Mouse (Mus musculus): ENCODE measurements at regions not wholly inside any gene's neighbourhood (a gene's known extent, or its start where the extent isn't known, plus 50 kb on each side); places are given as distances from the start of the nearest gene placed in this dataset.
"Not testable (repeated sequence)": the region's sequence is repeated elsewhere in the genome, so short reads cannot be mapped to it uniquely, and the experiment has no call there.

- no peak for DNase-seq (ENCODE audit: low spot score in 2 of 2)
These were observed 513.6 kb upstream of the Fam160b2 start for GRCm38 (mm10) chr14:71113198-71113597.

- no peak for DNase-seq (ENCODE audit: low spot score in 2 of 2)
These were observed 505.0 kb upstream of the Fam160b2 start for GRCm38 (mm10) chr14:71104617-71105016.

- DNase-seq (ENCODE audit: low spot score in 2 of 2) = no peak
These were observed 504.3 kb upstream of the Fam160b2 start for GRCm38 (mm10) chr14:71103955-71104354.

- no peak for DNase-seq (ENCODE audit: low spot score in 2 of 2)
These were observed 496.2 kb upstream of the Fam160b2 start for GRCm38 (mm10) chr14:71095661-71096422.

- no peak for DNase-seq (ENCODE audit: low spot score in 2 of 2)
These were observed 493.1 kb upstream of the Fam160b2 start for GRCm38 (mm10) chr14:71092626-71093326.

GRCm38 (mm10) chr14:71085721-71086120 is 486.1 kb upstream of the Fam160b2 start:
- no peak for DNase-seq (ENCODE audit: low spot score in 2 of 2)

GRCm38 (mm10) chr14:71082327-71082726 is 482.7 kb upstream of the Fam160b2 start:
- DNase-seq (ENCODE audit: low spot score in 2 of 2) = no peak

GRCm38 (mm10) chr14:71075671-71076070 is 476.0 kb upstream of the Fam160b2 start:
- DNase-seq (ENCODE audit: low spot score in 2 of 2) = no peak

- DNase-seq (ENCODE audit: low spot score in 2 of 2) = no peak
These were observed 474.4 kb upstream of the Fam160b2 start for GRCm38 (mm10) chr14:71074019-71074418.

- no peak for DNase-seq (ENCODE audit: low spot score in 2 of 2)
These were observed 466.0 kb upstream of the Fam160b2 start for GRCm38 (mm10) chr14:71065669-71066068.

- no peak for DNase-seq (ENCODE audit: low spot score in 2 of 2)
These were observed 457.0 kb upstream of the Fam160b2 start for GRCm38 (mm10) chr14:71056601-71057000.

- no peak for DNase-seq (ENCODE audit: low spot score in 2 of 2)
These were observed 455.8 kb upstream of the Fam160b2 start for GRCm38 (mm10) chr14:71055480-71055879.

- DNase-seq (ENCODE audit: low spot score in 2 of 2) = no peak
These were observed 454.4 kb upstream of the Fam160b2 start for GRCm38 (mm10) chr14:71053788-71054641.

- no peak for DNase-seq (ENCODE audit: low spot score in 2 of 2)
These were observed 447.5 kb upstream of the Fam160b2 start for GRCm38 (mm10) chr14:71047096-71047495.

- DNase-seq (ENCODE audit: low spot score in 2 of 2) = not testable (repeated sequence)
These were observed 444.5 kb upstream of the Fam160b2 start for GRCm38 (mm10) chr14:71043879-71044770.

- DNase-seq (ENCODE audit: low spot score in 2 of 2) = no peak
These were observed 437.0 kb upstream of the Fam160b2 start for GRCm38 (mm10) chr14:71036620-71037019.

GRCm38 (mm10) chr14:71033586-71033985 is 434.0 kb upstream of the Fam160b2 start:
- no peak for DNase-seq (ENCODE audit: low spot score in 2 of 2)

- DNase-seq (ENCODE audit: low spot score in 2 of 2) = no peak
These were observed 430.7 kb upstream of the Fam160b2 start for GRCm38 (mm10) chr14:71030164-71030880.

All from frontal cortex, postnatal 25 days (tissue).